ENCODE assay signal across 14 mouse cellular contexts in genomic region chr9:58863826-58864225, GRCm38 (mm10). TPM values are rescaled to one million over a fixed set of nuclear protein-coding genes. Genes with fewer than 3 reads are reported as not detected.
DNase-seq lines count a peak whose midpoint lies in the region; ATAC-seq lines count a peak whose summit lies in the region.
"Had no signal": no experiment of that assay in that cellular context is flagged by ENCODE, and none has a peak within 500 bp of the region (broad histone marks: within the 10 kb centered on the region; RNA-seq: fewer than 3 reads in every experiment).

No protein-coding gene starts in this region.

- no peak overlapping the region for H3K4me2 ChIP-seq in forebrain, embryonic 11.5 days (ENCODE audit: low read depth, low read length, severe bottlenecking)
- no peak overlapping the region for H3K4me2 ChIP-seq in hindbrain, embryonic 16.5 days (ENCODE audit: low read length)
- no peak overlapping the region for H3K4me2 ChIP-seq in kidney, embryonic 15.5 days

- H3K4me1 ChIP-seq in forebrain, embryonic 11.5 days (replicated peaks; ENCODE audit: control insufficient read depth, insufficient read depth, low read length): peaks cover 7% of the 10 kb centered on the region; the same call in 1 of the 2 replicates
- H3K4me1 ChIP-seq in hindbrain, embryonic 16.5 days (ENCODE audit: control insufficient read depth, insufficient read depth, low read depth, low read length): peaks cover 8% of the 10 kb centered on the region; the same call in 1 of the 2 replicates
- peaks cover 15% of the 10 kb centered on the region for H3K4me1 ChIP-seq in kidney, embryonic 15.5 days

- no peak overlapping the region; the same call in 1 of the 2 replicates for H3K9ac ChIP-seq in forebrain, embryonic 11.5 days (ENCODE audit: low read length)
- H3K9ac ChIP-seq in hindbrain, embryonic 16.5 days (ENCODE audit: low read depth, low read length): no peak overlapping the region
- no peak overlapping the region for H3K9ac ChIP-seq in kidney, embryonic 15.5 days
- H3K9ac ChIP-seq: liver, postnatal 0 days had no signal

- no peaks in the 10 kb centered on the region for H3K9me3 ChIP-seq in forebrain, embryonic 11.5 days (ENCODE audit: control insufficient read depth, low read length)
- no peaks in the 10 kb centered on the region for H3K9me3 ChIP-seq in hindbrain, embryonic 16.5 days (ENCODE audit: control insufficient read depth, low read length)
- H3K9me3 ChIP-seq in kidney, embryonic 15.5 days (replicated peaks): no peaks in the 10 kb centered on the region

- H3K4me3 ChIP-seq in forebrain, embryonic 11.5 days (ENCODE audit: low read depth, low read length): no peak overlapping the region
- no peak overlapping the region for H3K4me3 ChIP-seq in hindbrain, embryonic 16.5 days (ENCODE audit: low read length)
- no peak overlapping the region for H3K4me3 ChIP-seq in kidney, embryonic 15.5 days (replicated peaks)

- WGBS in forebrain, embryonic 11.5 days: 29% methylated on average over 7 of the region's 7 CpGs
- WGBS in hindbrain, embryonic 16.5 days: 24% methylated on average over 7 of the region's 7 CpGs
- 27% methylated on average over 7 of the region's 7 CpGs for WGBS in kidney, embryonic 15.5 days

- ATAC-seq in forebrain, embryonic 11.5 days (replicated peaks; ENCODE audit: low FRiP score): no peak
- ATAC-seq in hindbrain, embryonic 16.5 days: peak; percentile 34; the same call in 1 of the 2 replicates
- no peak for ATAC-seq in kidney, embryonic 15.5 days (replicated peaks; ENCODE audit: low FRiP score)
- ATAC-seq: liver, postnatal 0 days had no signal

- no peaks in the 10 kb centered on the region for H3K36me3 ChIP-seq in forebrain, embryonic 11.5 days (ENCODE audit: control insufficient read depth, insufficient read depth, low read length)
- H3K36me3 ChIP-seq in hindbrain, embryonic 16.5 days (ENCODE audit: control insufficient read depth, insufficient read depth, low read length): 0 out of 2 replicates have a peak, but pooled peaks cover 2% of the 10 kb centered on the region
- H3K36me3 ChIP-seq in kidney, embryonic 15.5 days: no peaks in the 10 kb centered on the region

- H3K27ac ChIP-seq in forebrain, embryonic 11.5 days (ENCODE audit: low read depth, low read length): no peak overlapping the region
- no peak overlapping the region; the same call in 1 of the 2 replicates for H3K27ac ChIP-seq in hindbrain, embryonic 16.5 days (ENCODE audit: low read depth, low read length)
- no peak overlapping the region for H3K27ac ChIP-seq in kidney, embryonic 15.5 days

- peak; percentile 57 for DNase-seq in right cerebral cortex, postnatal 14 days
- DNase-seq in right cerebral cortex, postnatal 36 days (ENCODE audit: low spot score in 2 of 2): no peak
- peak; percentile 68 for DNase-seq in forebrain, embryonic 11.5 days (ENCODE audit: low spot score)
- peak; percentile 62 for DNase-seq in retina, postnatal 1 day
- no peak for DNase-seq in gastrocnemius, adult 18-20 months (ENCODE audit: low spot score)
- DNase-seq: adrenal gland, adult 2 months; cerebellum, adult 11-12 months; kidney, postnatal 10 days; liver, postnatal 0 days; thymus, adult 2 months had no signal

- no peaks in the 10 kb centered on the region for H3K27me3 ChIP-seq in forebrain, embryonic 11.5 days (ENCODE audit: control insufficient read depth, insufficient read depth, low read length)
- no peaks in the 10 kb centered on the region for H3K27me3 ChIP-seq in hindbrain, embryonic 16.5 days (replicated peaks; ENCODE audit: control insufficient read depth, insufficient read depth, low read length)
- H3K27me3 ChIP-seq in kidney, embryonic 15.5 days: 0 out of 2 replicates have a peak, but pooled peaks cover 4% of the 10 kb centered on the region

RNA-seq across cellular contexts. Expression of gene Hcn4, which starts 40.6 kb away (rescaled TPM):
- polyA plus RNA-seq in forebrain, embryonic 11.5 days (2014; fragmentation: Nextera tagmentation; extraction: Ambion mirVana): 0.68 and 1.5 TPM in 2 replicates
- polyA plus RNA-seq in hindbrain, embryonic 16.5 days (2015; fragmentation: Nextera tagmentation; extraction: Ambion mirVana): 2.8 and 3.5 TPM in 2 replicates
- total RNA-seq in gastrocnemius, adult 18-20 months (2021): 10 to 100 TPM in 1 of 2 experiments, 1 to 10 TPM in 1; 4.0 to 11.2 TPM
- polyA plus RNA-seq in kidney, embryonic 15.5 days (2015; fragmentation: Nextera tagmentation; extraction: Ambion mirVana): 0.26 and 0.40 TPM in 2 replicates
- total RNA-seq: hematopoietic stem cell, adult 5-6 weeks; megakaryocyte-erythroid progenitor cell, adult 5-6 weeks had no signal
- polyA plus RNA-seq: liver, postnatal 0 days had no signal

Comparison
In these comparisons a context has a peak if more than half of its experiments do, and no peak if none do; other contexts are left out.
1. DNase-seq: peak in right cerebral cortex, postnatal 14 days (single experiment), forebrain, embryonic 11.5 days (single experiment) and retina, postnatal 1 day (single experiment); none in right cerebral cortex, postnatal 36 days (0 of 2) and gastrocnemius, adult 18-20 months (single experiment).